Mouse (Mus musculus) testis, adult 2 months (tissue): ENCODE results near the gene Tm4sf19. TPM values are rescaled to one million over a fixed set of nuclear protein-coding genes. Genes with fewer than 3 reads are reported as not detected.

ENCODE experiments used
- H3K27ac ChIP-seq: fragments of 200-500 bp; 2 replicates; pipeline ENCODE4 v1.5.1; 2012; ENCODE audit warnings: low read depth, low read length; ENCODE audit not compliant: control insufficient read depth, insufficient read depth
- H3K27me3 ChIP-seq: fragments of 200-500 bp; 2 replicates; pipeline ENCODE4 v1.6.1; 2012; ENCODE audit warnings: mild to moderate bottlenecking, low read length, moderate library complexity; ENCODE audit not compliant: control insufficient read depth, insufficient read depth
- H3K36me3 ChIP-seq: fragments of 200-500 bp; 2 replicates; pipeline ENCODE4 v1.6.1; 2012; ENCODE audit warnings: mild to moderate bottlenecking, low read length; ENCODE audit not compliant: control insufficient read depth, insufficient read depth
- H3K4me1 ChIP-seq: fragments of 200-500 bp; 2 replicates; pipeline ENCODE4 v1.6.1; 2012; ENCODE audit warnings: low read length; ENCODE audit not compliant: control insufficient read depth, insufficient read depth
- H3K4me3 ChIP-seq: fragments of 200-500 bp; 2 replicates; pipeline ENCODE4 v1.5.1; 2012; ENCODE audit warnings: low read depth, mild to moderate bottlenecking, low read length, moderate library complexity, mixed read lengths; ENCODE audit not compliant: control insufficient read depth
- CTCF ChIP-seq: fragments of 200-500 bp; IDR thresholded peaks from 2 replicates; pipeline ENCODE4 v1.5.1; 2012; ENCODE audit warnings: low read depth, mild to moderate bottlenecking, inconsistent platforms, low read length, moderate library complexity; ENCODE audit not compliant: control insufficient read depth, insufficient read depth, insufficient replicate concordance
- POLR2A ChIP-seq: fragments of 200-500 bp; IDR thresholded peaks from 2 replicates; pipeline ENCODE4 v1.6.1; 2012; ENCODE audit warnings: low read depth, mild to moderate bottlenecking, inconsistent platforms, low read length, moderate library complexity; ENCODE audit not compliant: control insufficient read depth
- polyA plus RNA-seq: library from polyadenylated mRNA; depleted of rRNA; stranded (reverse); fragments of >200 nt; gene quantifications from 2 replicates; pipeline ENCODE4 v1.2.3, GENCODE M21; 2012

The Tm4sf19 gene
- polyA plus RNA-seq, 1 experiment: 4.0 TPM

- TF ChIP-seq CTCF: no peak
- no peak for TF ChIP-seq POLR2A
- H3K4me1 ChIP-seq: no peaks in the 10 kb centered on the region
- H3K27me3 ChIP-seq: no peaks in the 10 kb centered on the region
- no peak overlapping the region for H3K4me3 ChIP-seq
- 0 out of 2 replicates have a peak, but pooled peaks cover 1% of the 10 kb centered on the region for H3K36me3 ChIP-seq
- no peak overlapping the region for H3K27ac ChIP-seq
Observed at GRCm38 (mm10) chr16:32389049-32389448, 11.3 kb upstream of the Tm4sf19 start.

GRCm38 (mm10) chr16:32389841-32390240 is 10.5 kb upstream of the Tm4sf19 start:
- Histone ChIP-seq H3K36me3 (0 out of 2 replicates have a peak, but pooled peaks cover 1% of the 10 kb centered on the region), H3K4me3 (no peak overlapping the region), H3K27ac (no peak overlapping the region), H3K4me1 (no peaks in the 10 kb centered on the region), H3K27me3 (no peaks in the 10 kb centered on the region)
- TF ChIP-seq POLR2A (no peak), CTCF (no peak)

- Histone ChIP-seq H3K4me1 (no peaks in the 10 kb centered on the region), H3K4me3 (no peak overlapping the region), H3K36me3 (0 out of 2 replicates have a peak, but pooled peaks cover 1% of the 10 kb centered on the region), H3K27me3 (no peaks in the 10 kb centered on the region), H3K27ac (no peak overlapping the region)
- no peak for TF ChIP-seq POLR2A
- no peak for TF ChIP-seq CTCF
Observed at GRCm38 (mm10) chr16:32390882-32391281, 9.4 kb upstream of the Tm4sf19 start.

GRCm38 (mm10) chr16:32395679-32396540 is 4.4 kb upstream of the Tm4sf19 start:
- H3K4me3 ChIP-seq: no peak overlapping the region
- TF ChIP-seq POLR2A (no peak), CTCF (no peak)
- peaks cover 5% of the 10 kb centered on the region for H3K4me1 ChIP-seq
- peak overlapping the region; percentile 21; the same call in 1 of the 2 replicates for H3K27ac ChIP-seq
- no peaks in the 10 kb centered on the region for H3K27me3 ChIP-seq
- H3K36me3 ChIP-seq: no peaks in the 10 kb centered on the region

GRCm38 (mm10) chr16:32396541-32396835 is 3.8 kb upstream of the Tm4sf19 start:
- Histone ChIP-seq H3K36me3 (no peaks in the 10 kb centered on the region), H3K27me3 (no peaks in the 10 kb centered on the region), H3K27ac (no peak overlapping the region), H3K4me1 (peaks cover 5% of the 10 kb centered on the region), H3K4me3 (no peak overlapping the region)
- TF ChIP-seq CTCF: no peak
- TF ChIP-seq POLR2A: no peak

GRCm38 (mm10) chr16:32398206-32398605 is 2.1 kb upstream of the Tm4sf19 start:
- TF ChIP-seq POLR2A (no peak), CTCF (no peak)
- Histone ChIP-seq H3K4me3 (no peak overlapping the region), H3K4me1 (peaks cover 5% of the 10 kb centered on the region), H3K27ac (no peak overlapping the region), H3K27me3 (no peaks in the 10 kb centered on the region), H3K36me3 (no peaks in the 10 kb centered on the region)

- Histone ChIP-seq H3K36me3 (no peaks in the 10 kb centered on the region), H3K4me3 (peak overlapping the region; percentile 75), H3K27ac (no peak overlapping the region), H3K27me3 (no peaks in the 10 kb centered on the region), H3K4me1 (peaks cover 5% of the 10 kb centered on the region)
- TF ChIP-seq CTCF (no peak), POLR2A (no peak)
Observed at GRCm38 (mm10) chr16:32401335-32401965, 1.1 kb downstream of the Tm4sf19 start.

- no peaks in the 10 kb centered on the region for H3K36me3 ChIP-seq
- no peak overlapping the region for H3K4me3 ChIP-seq
- H3K27me3 ChIP-seq: no peaks in the 10 kb centered on the region
- H3K4me1 ChIP-seq: peaks cover 5% of the 10 kb centered on the region
- no peak for TF ChIP-seq POLR2A
- TF ChIP-seq CTCF: no peak
- H3K27ac ChIP-seq: no peak overlapping the region
Observed at GRCm38 (mm10) chr16:32402818-32403217, 2.5 kb downstream of the Tm4sf19 start.
